Mouse (Mus musculus): ENCODE results near the gene Gpr62.

- TF ChIP-seq POLR2A (IDR thresholded peaks at IDR 0.05; ENCODE audit: low read depth, low read length) (peak; percentile 41; the same call in 1 of the 2 replicates), CTCF (IDR thresholded peaks at IDR 0.05; ENCODE audit: borderline replicate concordance, insufficient read depth, low read length) (no peak)
Measured at GRCm38 (mm10) chr9:106433389-106433788, 32.3 kb downstream of the Gpr62 start.
